Mouse (Mus musculus) lung, embryonic 16.5 days (tissue): ENCODE measurements around the gene Ky. TPM values are rescaled to one million over a fixed set of nuclear protein-coding genes. Genes with fewer than 3 reads are reported as not detected.

Experiments
- ATAC-seq: fragments of 200-750 bp; cut with Nextera tagmentation; 2 replicates; pipeline ENCODE4 v1.8.0; 2017; ENCODE audit warnings: low read depth, mild to moderate bottlenecking, moderate library complexity
- H3K27ac ChIP-seq: fragments of 300-500 bp; sonication (generic); 2 replicates; pipeline ENCODE4 v1.5.1; 2014; ENCODE audit warnings: mild to moderate bottlenecking, control low read depth, low read length
- H3K27me3 ChIP-seq: fragments of 300-500 bp; sonication (generic); 2 replicates; pipeline ENCODE4 v1.6.1; 2014; ENCODE audit warnings: low read depth, low read length, mixed read lengths; ENCODE audit not compliant: control insufficient read depth, insufficient read depth
- H3K36me3 ChIP-seq: fragments of 300-500 bp; sonication (generic); 2 replicates; pipeline ENCODE4 v1.6.1; 2014; ENCODE audit warnings: low read length; ENCODE audit not compliant: control insufficient read depth, insufficient read depth
- H3K4me1 ChIP-seq: fragments of 300-500 bp; sonication (generic); replicated peaks from 2 replicates; pipeline ENCODE4 v1.6.1; 2014; ENCODE audit warnings: low read length, mixed read lengths; ENCODE audit not compliant: control insufficient read depth, insufficient read depth
- H3K4me2 ChIP-seq: fragments of 300-500 bp; sonication (generic); 2 replicates; pipeline ENCODE4 v1.6.1; 2014; ENCODE audit warnings: low read depth, low read length, control low read depth
- H3K4me3 ChIP-seq: fragments of 300-500 bp; sonication (generic); 2 replicates; pipeline ENCODE4 v1.5.1; 2014; ENCODE audit warnings: mild to moderate bottlenecking, low read length, control low read depth
- H3K9ac ChIP-seq: fragments of 300-500 bp; sonication (generic); 2 replicates; pipeline ENCODE4 v1.6.1; 2014; ENCODE audit warnings: low read length, control low read depth
- H3K9me3 ChIP-seq: fragments of 300-500 bp; sonication (generic); 2 replicates; pipeline ENCODE4 v1.6.1; 2016; ENCODE audit warnings: low read length; ENCODE audit not compliant: control insufficient read depth
- WGBS: fragments of 180-500 bp; shearing (Covaris S2); extraction: QIAGEN DNeasy Blood & Tissue Kit; methylation state at CpG from one replicate; pipeline ENCODE4 v1.1.7; 2014; 5-methylcytosine and 5-hydroxymethylcytosine counted together
- polyA plus RNA-seq: library from polyadenylated mRNA; unstranded; fragments of >200 nt; fragmentation: Nextera tagmentation; extraction: Ambion mirVana; gene quantifications from 2 replicates; pipeline ENCODE4 v1.2.1, GENCODE M21; 2015

The Ky gene
- polyA plus RNA-seq, 1 experiment from 2014 or later: 0.25 TPM

- Histone ChIP-seq H3K4me1 (no peaks in the 10 kb centered on the region; the same call in 1 of the 2 replicates), H3K36me3 (no peaks in the 10 kb centered on the region), H3K27me3 (no peaks in the 10 kb centered on the region), H3K4me2 (no peak overlapping the region), H3K27ac (no peak overlapping the region), H3K4me3 (no peak overlapping the region), H3K9ac (no peak overlapping the region), H3K9me3 (peaks cover 3% of the 10 kb centered on the region; the same call in 1 of the 2 replicates)
- 79% methylated on average over 3 of the region's 3 CpGs for WGBS
- no peak for ATAC-seq
These were observed 48.2 kb downstream of the Ky start for GRCm38 (mm10) chr9:102553781-102554180.

GRCm38 (mm10) chr9:102558463-102558862, 52.9 kb downstream of the Ky start:
- Histone ChIP-seq H3K4me2 (no peak overlapping the region), H3K36me3 (no peaks in the 10 kb centered on the region), H3K4me1 (no peaks in the 10 kb centered on the region), H3K27me3 (no peaks in the 10 kb centered on the region), H3K4me3 (no peak overlapping the region), H3K9me3 (peaks cover 3% of the 10 kb centered on the region; the same call in 1 of the 2 replicates), H3K9ac (no peak overlapping the region), H3K27ac (no peak overlapping the region)
- 93% methylated on average over 3 of the region's 3 CpGs for WGBS
- no peak for ATAC-seq

GRCm38 (mm10) chr9:102572888-102573287, 67.3 kb downstream of the Ky start:
- WGBS: 42% methylated on average over 5 of the region's 5 CpGs
- Histone ChIP-seq H3K4me1 (no peaks in the 10 kb centered on the region), H3K9ac (no peak overlapping the region), H3K36me3 (no peaks in the 10 kb centered on the region), H3K4me3 (no peak overlapping the region), H3K27me3 (no peaks in the 10 kb centered on the region), H3K9me3 (no peaks in the 10 kb centered on the region), H3K4me2 (no peak overlapping the region), H3K27ac (no peak overlapping the region)
- ATAC-seq: no peak; the same call in 1 of the 2 replicates

- 48% methylated on average over 5 of the region's 5 CpGs for WGBS
- Histone ChIP-seq H3K4me2 (no peak overlapping the region), H3K27me3 (no peaks in the 10 kb centered on the region), H3K27ac (no peak overlapping the region), H3K4me3 (no peak overlapping the region), H3K36me3 (no peaks in the 10 kb centered on the region), H3K9ac (no peak overlapping the region), H3K9me3 (no peaks in the 10 kb centered on the region), H3K4me1 (no peaks in the 10 kb centered on the region)
- no peak for ATAC-seq
These were observed 71.9 kb downstream of the Ky start for GRCm38 (mm10) chr9:102577480-102577879.

GRCm38 (mm10) chr9:102581921-102582469, 76.4 kb downstream of the Ky start:
- H3K36me3 ChIP-seq: peaks cover 4% of the 10 kb centered on the region; the same call in 1 of the 2 replicates
- H3K4me3 ChIP-seq: no peak overlapping the region
- H3K4me1 ChIP-seq: no peaks in the 10 kb centered on the region
- H3K9ac ChIP-seq: no peak overlapping the region
- no peak for ATAC-seq
- 76% methylated on average over 12 of the region's 12 CpGs for WGBS
- H3K27ac ChIP-seq: no peak overlapping the region
- no peak overlapping the region for H3K4me2 ChIP-seq
- H3K27me3 ChIP-seq: no peaks in the 10 kb centered on the region
- H3K9me3 ChIP-seq: no peaks in the 10 kb centered on the region

- Histone ChIP-seq H3K4me1 (no peaks in the 10 kb centered on the region), H3K4me2 (no peak overlapping the region), H3K36me3 (peaks cover 11% of the 10 kb centered on the region), H3K27me3 (no peaks in the 10 kb centered on the region), H3K27ac (no peak overlapping the region), H3K9me3 (no peaks in the 10 kb centered on the region), H3K9ac (no peak overlapping the region), H3K4me3 (no peak overlapping the region)
- ATAC-seq: no peak
- WGBS: 67% methylated on average over 5 of the region's 5 CpGs
These were observed 81.8 kb downstream of the Ky start for GRCm38 (mm10) chr9:102587347-102587746.

GRCm38 (mm10) chr9:102594667-102595393, 89.3 kb downstream of the Ky start:
- no peak for ATAC-seq
- H3K4me2 ChIP-seq: no peak overlapping the region
- H3K4me1 ChIP-seq: no peaks in the 10 kb centered on the region
- WGBS: 58% methylated on average over 6 of the region's 6 CpGs
- H3K4me3 ChIP-seq: no peak overlapping the region
- no peak overlapping the region for H3K9ac ChIP-seq
- no peaks in the 10 kb centered on the region for H3K27me3 ChIP-seq
- peaks cover 17% of the 10 kb centered on the region for H3K36me3 ChIP-seq
- no peaks in the 10 kb centered on the region for H3K9me3 ChIP-seq
- no peak overlapping the region for H3K27ac ChIP-seq

Other genes starting within 250 kb of the Ky start
- gene Ephb1, start 151.1 kb upstream of the Ky start, polyA plus RNA-seq: 1.4 and 1.8 TPM in 2 replicates
- gene Anapc13, start 120.5 kb downstream of the Ky start, polyA plus RNA-seq: 196 and 198 TPM in 2 replicates
- gene Cep63, start 120.8 kb downstream of the Ky start, polyA plus RNA-seq: 55.4 and 58.8 TPM in 2 replicates
- gene Amotl2, start 210.9 kb downstream of the Ky start, polyA plus RNA-seq: 37.6 and 40.1 TPM in 2 replicates